Mouse (Mus musculus) gastrocnemius, postnatal 36 days (tissue): ENCODE measurements around the gene Ccdc30. TPM values are rescaled to one million over a fixed set of nuclear protein-coding genes. Genes with fewer than 3 reads are reported as not detected.

Experiments
- DNase-seq, 2 experiments: peaks; one replicate each; pipeline ENCODE4 v3.0.0; 2022
- intact Hi-C: fragments of 180-260 bp; cut with DNase I; formaldehyde crosslinking; loops from one replicate; pipeline ENCODE4 v1.15.1; 2025
- total RNA-seq, 2 experiments: library from RNA; stranded (reverse); gene quantifications; 2 replicates each; pipeline ENCODE4 v1.2.3; 2021

Gene Ccdc30
- total RNA-seq, 2 experiments from 2014 or later = 0.20 to 0.28 TPM

GRCm38 (mm10) chr4:119421921-119422293 lies 6.6 kb upstream of the Ccdc30 start:
- intact Hi-C loops = loop anchor here (5.0 kb wide), 1 partner anchor 115 kb away; the partner anchor contains the start of genes Foxj3 and Frg2f1
- peak in 1 of 2 experiments; percentile 15 for DNase-seq

DNA sequence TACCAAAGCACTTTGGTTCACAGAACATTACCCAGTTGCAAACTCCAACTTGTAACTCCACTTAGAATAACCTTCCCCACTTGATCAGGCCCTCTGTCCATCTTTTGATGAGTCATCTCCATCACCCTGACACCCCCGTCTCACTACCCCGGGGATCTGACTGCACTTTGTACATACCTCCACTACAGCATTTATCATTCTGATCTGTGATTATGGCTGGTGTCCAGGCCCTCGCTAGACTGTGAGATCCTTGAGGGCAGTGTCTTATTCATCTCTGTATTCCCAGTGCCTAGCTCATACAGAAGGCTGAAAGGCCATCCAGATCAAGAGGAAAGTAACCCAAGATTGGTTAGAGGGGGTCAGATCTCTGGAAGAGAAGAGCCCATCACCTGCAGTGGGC lies 5.9 kb upstream of the Ccdc30 start:
- intact Hi-C loops = loop anchor here (5.0 kb wide), 1 partner anchor 116 kb away; the partner anchor contains the start of genes Foxj3 and Frg2f1
- DNase-seq = no peak

DNA sequence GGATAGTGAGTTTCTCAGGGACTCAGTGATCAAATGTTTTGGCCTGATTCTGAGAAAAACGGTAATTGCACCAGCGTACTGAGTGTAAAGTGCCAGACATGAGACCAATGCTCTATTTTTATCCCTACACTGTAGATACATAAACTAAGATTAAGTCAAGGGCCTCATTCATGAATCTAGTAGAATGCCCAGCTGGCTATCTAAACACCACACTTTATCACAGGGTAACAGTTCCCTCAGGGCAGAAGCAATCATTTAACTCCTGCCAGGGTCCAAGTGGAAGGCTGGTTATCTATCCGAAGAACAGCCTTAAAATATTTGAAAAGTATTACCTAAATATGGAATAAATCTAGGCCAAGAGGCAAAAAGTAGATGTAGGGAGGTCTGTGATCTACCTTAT lies 2.6 kb upstream of the Ccdc30 start:
- no peak for DNase-seq
- intact Hi-C loops = no loop called here

GRCm38 (mm10) chr4:119417270-119417669 lies 1.9 kb upstream of the Ccdc30 start:
- intact Hi-C loops = no loop called here
- no peak for DNase-seq

DNA sequence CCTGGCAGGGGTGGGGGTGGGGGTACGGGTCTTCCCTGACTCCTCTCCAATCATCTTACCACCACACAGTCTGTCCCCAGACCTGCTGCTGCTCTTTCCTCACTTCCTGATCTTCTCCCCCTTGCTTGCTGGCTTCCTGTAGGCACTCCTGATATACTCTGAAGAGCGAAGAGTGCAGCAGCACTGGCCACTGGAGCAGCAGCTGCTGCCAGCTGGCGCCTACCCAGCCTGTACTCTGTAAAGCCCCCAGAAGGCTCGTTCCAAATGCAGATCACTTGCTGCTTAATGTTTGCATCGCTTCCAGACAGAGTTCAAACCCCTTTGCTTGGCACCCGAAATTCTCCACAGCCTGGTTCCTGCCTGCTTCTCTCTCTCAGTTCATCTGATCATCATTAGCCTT lies 2.5 kb downstream of the Ccdc30 start:
- DNase-seq = no peak

GRCm38 (mm10) chr4:119411877-119412650 lies 3.3 kb downstream of the Ccdc30 start:
- intact Hi-C loops = no loop called here
- no peak for DNase-seq

More for the DNA sequence above, 2.5 kb downstream of the Ccdc30 start:
- intact Hi-C loops = no loop called here

GRCm38 (mm10) chr4:119403431-119403830 lies 11.9 kb downstream of the Ccdc30 start:
- no peak for DNase-seq
- intact Hi-C loops = no loop called here

DNA sequence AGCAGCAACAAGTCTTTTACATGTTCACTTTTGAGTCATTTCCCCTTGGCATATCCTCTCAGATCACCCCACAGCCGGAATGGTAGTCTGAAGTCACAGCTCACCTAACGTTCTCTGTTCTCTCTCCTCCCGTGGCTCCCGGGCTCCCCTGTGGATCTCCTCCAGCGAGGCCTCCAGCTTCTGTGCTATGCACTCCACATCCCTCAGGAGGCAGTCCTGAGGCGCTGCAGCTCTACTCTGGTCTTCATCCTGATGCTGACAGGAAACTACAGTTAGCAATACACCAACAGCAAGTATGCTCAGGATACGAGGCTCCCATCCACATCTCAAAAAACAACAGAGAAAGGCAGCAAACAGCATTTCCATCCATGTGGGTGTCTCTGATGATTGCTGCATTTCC lies 14.4 kb downstream of the Ccdc30 start:
- DNase-seq = no peak
- intact Hi-C loops = no loop called here

DNA sequence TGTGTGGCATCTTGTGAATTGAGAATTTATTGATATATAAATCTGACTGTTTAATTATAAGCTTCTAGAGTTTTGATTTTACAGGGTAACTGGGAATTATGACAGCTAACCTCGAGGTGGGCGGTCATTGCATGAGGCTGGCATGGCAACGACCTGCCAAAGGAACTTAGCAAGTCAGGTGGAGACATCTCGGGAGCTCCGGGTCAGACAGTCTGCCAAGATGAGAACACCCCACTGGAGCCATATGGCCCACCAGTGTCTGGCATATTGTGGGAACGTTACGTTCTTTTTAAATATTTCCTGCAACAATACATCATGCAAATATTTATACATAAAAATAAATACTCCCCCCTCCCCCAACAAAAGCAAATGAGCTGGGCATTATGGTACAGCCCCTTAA lies 16.6 kb downstream of the Ccdc30 start:
- intact Hi-C loops = no loop called here
- no peak for DNase-seq

- intact Hi-C loops = no loop called here
- DNase-seq = no peak
These were observed 25.0 kb downstream of the Ccdc30 start for GRCm38 (mm10) chr4:119390369-119390768.

- intact Hi-C loops = no loop called here
- no peak for DNase-seq
These were observed 26.1 kb downstream of the Ccdc30 start for GRCm38 (mm10) chr4:119389184-119389583.

DNA sequence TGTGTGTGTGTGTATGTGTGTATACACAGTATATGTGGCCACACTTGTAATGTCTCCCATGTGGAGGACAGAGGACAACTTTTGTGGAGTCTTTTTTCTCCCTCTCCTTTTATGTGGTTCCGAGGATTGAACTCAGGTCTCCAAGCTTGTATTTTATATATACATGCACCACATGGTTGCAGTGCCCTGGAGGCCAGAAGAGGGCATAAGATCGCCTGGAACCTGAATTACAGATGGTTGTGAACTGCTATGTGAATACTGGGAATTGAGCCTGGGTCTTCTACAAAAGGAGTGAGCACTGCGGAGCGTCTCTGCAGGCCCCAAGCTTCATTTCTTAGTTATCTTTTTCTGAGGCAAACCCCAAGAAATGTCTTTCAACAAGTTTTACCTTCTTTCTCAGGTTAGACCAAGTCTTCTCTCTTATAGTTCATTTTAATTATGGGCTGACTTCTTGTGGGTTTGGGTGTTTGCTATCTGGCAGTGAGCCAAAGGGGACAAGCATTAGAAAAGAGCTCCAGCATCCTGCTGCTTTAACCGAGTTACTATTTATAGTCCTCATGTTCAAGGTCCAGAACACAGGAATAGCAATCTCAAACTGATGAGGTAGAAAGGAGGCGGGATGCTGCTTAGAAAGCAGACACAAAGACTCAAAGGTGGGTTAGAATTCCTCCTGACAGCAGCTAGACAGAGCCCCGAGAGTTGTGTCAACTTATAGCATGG lies 33.7 kb downstream of the Ccdc30 start:
- DNase-seq = no peak
- intact Hi-C loops = no loop called here

- no peak for DNase-seq
- intact Hi-C loops = no loop called here
These were observed 45.9 kb downstream of the Ccdc30 start for GRCm38 (mm10) chr4:119369460-119369859.

- intact Hi-C loops = no loop called here
- no peak for DNase-seq
These were observed 48.4 kb downstream of the Ccdc30 start for GRCm38 (mm10) chr4:119366758-119367526.

DNA sequence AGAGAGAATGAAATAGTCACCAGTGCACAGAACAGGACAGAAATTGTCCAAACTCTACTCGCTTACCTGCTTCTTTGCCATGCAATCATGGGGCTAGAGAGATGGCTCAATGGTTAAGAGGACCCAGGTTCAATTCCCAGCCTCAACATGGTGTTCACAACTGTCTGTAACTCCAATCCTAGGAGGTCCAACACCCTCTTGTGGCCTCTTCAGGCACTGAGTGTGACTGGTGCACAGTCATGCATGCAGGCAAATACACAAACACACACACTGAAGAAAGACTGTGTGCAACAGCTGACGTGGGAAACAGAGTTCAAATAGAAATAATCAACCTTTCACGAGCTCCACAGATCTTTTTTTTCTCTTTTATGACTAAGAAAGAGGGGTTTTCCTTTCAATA lies 53.1 kb downstream of the Ccdc30 start:
- DNase-seq = no peak
- intact Hi-C loops = no loop called here

GRCm38 (mm10) chr4:119359196-119359971 lies 55.9 kb downstream of the Ccdc30 start:
- no peak for DNase-seq
- intact Hi-C loops = no loop called here

DNA sequence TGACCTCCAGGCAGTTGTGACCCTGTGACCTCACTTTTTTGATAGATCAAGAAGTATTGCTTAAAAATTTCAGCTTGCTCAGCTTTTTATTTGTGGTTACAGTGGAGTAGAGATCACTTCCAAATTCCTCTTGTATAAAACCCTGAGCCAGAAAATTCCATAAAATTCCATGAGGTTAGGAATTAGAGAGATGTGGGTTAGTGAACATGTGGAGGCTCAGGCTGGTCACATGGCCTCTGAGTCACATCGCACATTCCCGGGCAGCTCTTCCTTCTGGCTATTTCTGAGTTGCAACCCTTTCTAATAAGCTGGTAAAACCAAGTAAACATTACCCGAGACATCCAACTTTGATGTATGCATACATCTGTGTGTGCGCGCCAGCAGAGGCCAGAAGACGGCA lies 69.8 kb downstream of the Ccdc30 start:
- intact Hi-C loops = no loop called here
- DNase-seq = no peak

DNA sequence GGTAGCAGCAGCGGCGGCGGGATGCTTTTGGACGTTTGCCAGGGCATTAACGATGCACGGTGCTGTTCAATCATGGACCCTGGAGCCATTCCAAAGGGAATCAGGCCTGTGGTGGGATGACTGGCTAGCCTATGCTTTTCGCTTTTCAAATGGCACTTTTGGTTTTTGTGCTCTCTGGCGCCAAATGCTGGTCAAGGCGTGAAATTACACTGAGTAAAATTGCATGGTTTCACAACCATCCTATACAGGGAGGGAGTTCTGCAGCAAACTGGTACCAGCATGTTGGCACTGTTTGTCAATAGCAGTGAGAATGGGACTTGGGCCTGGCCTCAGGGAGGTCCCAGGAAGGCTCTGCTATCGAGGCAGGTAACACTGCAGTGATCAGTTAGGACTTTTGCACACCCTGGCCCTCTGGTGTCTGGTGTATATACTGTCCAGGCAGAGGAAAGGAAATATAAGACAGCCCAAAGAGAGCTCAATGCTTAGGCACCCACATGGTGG lies 76.4 kb downstream of the Ccdc30 start:
- intact Hi-C loops = loop anchor here (5.0 kb wide), 1 partner anchor 92 kb away; no protein-coding TSS in a partner anchor
- peak in 1 of 2 experiments; percentile 10 for DNase-seq

DNA sequence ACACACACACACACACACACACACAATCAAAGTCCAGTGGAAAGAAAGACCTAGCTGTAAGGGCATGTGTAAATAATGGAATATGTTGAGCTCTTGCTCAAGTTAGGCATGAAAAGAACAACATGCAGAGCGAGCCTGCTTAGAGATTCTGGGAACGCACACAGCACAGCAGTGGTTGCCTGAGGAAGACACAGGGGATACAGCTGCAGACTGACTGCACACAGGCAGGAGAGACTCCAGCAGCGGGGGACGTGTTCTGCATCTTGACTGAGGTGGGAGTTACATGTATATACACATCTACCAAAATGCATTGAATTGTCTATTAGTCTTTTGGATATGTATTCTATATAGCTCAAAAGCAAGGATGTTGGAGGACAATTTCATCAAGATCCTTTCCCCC lies 76.9 kb downstream of the Ccdc30 start:
- intact Hi-C loops = loop anchor here (5.0 kb wide), 1 partner anchor 91 kb away; no protein-coding TSS in a partner anchor
- no peak for DNase-seq

GRCm38 (mm10) chr4:119333487-119333886 lies 81.8 kb downstream of the Ccdc30 start:
- no peak for DNase-seq
- intact Hi-C loops = no loop called here
